Mouse (Mus musculus) lung, postnatal 14 days (tissue): ENCODE measurements at regions not wholly inside any gene's neighbourhood (a gene's known extent, or its start where the extent isn't known, plus 50 kb on each side); places are given as distances from the start of the nearest gene placed in this dataset.

Experiments used
- DNase-seq: peaks from one replicate; pipeline ENCODE4 v3.0.0; 2021

- no peak for DNase-seq
Observed at GRCm38 (mm10) chr6:98872334-98872733, 529.8 kb upstream of the Gm765 start.

DNA sequence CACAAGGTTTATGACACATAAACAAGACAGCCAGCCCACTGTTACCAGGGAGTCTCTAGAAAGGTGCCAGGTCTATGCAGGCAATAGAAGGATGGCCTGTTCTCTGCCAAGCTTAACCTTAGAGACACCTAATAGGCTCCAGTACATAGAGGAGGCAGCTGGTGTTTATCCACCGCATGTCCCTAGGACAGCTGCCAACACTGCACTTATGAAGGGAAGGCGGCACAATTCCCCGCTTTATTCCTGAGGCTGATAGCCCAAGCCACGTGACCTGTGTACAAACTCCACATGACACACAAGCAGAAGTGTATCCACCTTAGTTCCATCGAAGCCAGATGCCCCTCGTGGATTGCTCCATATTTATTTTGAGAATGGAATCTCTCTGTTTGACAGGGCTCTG is 527.2 kb upstream of the Gm765 start:
- DNase-seq: no peak

DNA sequence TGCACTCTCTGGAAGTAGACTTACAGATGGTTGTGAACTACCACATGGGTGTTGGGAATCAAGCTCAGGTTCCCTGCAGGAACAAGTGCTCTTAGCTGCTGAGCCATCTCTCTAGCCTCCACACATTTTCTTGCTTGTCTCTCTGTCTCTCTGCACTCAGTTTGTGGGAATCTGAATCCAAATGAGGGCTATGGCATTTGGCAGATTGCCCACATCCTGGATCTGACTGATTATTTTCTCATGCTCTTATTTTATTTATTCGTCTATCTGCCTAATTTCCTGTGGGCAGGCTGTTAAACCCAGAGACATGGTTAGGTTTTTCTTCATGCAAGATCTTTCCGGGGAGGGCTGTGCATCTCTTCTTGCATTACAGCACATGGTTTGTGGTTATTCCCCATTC is 521.8 kb upstream of the Gm765 start:
- peak; percentile 13 for DNase-seq

DNA sequence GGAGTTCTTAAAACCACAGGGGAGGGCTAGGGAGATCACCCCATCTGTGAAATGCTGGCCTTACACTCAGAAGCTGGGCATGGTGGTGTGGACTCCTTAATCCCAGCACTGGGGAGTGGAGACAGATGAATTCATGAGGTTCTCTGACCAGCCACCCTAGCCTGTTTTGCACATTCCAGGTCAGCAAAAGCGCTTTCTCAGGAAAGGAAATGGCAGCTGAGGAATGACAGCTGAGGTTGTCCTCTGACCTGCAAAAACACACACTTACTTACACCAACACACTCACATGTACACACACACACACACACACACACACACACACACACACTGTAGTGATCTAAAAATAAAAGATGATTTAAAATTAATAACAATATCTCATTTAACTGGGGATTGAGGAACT is 513.4 kb upstream of the Gm765 start:
- DNase-seq: no peak

- DNase-seq: no peak
Observed at GRCm38 (mm10) chr6:98850906-98851305, 508.4 kb upstream of the Gm765 start.

DNA sequence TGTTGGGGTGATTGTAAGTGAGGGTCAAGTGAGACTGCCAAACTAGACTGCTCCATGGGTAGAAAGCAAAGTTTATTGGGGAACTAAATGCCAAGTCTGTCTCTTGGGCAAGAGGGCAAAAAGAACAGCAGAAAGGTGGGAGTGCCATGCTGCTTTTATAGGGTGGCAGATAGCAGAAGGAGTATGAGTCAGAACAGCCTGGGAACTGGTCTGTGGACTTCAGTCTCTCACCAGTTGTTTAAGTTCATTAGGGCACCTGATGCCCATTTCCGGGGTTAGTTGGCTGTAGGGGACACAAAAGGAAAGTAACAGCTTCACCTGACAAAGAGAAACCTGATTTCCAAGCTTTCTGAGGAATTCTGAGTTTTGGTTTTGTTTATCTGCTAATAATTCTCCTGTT is 506.3 kb upstream of the Gm765 start:
- DNase-seq: no peak

GRCm38 (mm10) chr6:98846001-98846695 is 503.6 kb upstream of the Gm765 start:
- no peak for DNase-seq

- DNase-seq: peak; percentile 51
Observed at GRCm38 (mm10) chr6:98843598-98843997, 501.0 kb upstream of the Gm765 start.

DNA sequence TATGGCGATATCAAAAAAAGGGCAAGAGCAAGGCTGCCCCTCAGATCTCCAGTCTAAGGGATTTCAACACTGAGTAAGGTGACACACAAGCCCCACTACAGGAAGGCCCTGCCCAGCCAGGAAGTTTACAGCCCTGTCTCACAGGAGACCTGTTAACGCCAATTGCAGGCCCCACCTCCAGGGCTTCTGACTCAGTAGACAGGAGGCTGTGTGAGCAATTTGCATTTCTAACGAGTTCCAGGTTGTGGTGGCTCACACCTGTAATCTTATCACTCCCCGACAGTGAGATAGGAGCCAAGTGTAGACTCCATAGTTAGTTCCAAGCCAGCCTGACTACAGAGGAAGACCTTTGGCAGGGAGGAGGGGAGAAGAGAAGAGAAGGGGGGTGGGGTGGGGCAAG is 500.4 kb upstream of the Gm765 start:
- DNase-seq: peak; percentile 7

DNA sequence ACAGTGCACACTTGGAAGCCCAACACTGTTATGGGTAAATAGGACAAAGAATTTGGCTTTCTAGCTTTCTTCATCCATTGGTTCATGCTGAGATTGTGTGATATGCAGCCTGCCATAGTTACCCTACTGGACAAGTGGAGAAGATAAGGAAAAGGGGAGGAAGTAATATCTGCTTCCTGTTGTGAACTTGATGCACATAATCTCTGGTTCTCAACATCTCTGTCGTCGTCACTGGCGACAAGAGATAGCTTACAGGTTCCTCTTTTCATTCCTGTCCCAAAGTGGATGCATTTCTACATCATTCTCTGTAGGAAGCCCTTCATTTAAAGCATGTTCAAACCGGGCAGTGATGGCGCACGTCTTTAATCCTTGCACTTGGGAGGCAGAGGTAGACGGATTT is 491.4 kb upstream of the Gm765 start:
- DNase-seq: no peak

DNA sequence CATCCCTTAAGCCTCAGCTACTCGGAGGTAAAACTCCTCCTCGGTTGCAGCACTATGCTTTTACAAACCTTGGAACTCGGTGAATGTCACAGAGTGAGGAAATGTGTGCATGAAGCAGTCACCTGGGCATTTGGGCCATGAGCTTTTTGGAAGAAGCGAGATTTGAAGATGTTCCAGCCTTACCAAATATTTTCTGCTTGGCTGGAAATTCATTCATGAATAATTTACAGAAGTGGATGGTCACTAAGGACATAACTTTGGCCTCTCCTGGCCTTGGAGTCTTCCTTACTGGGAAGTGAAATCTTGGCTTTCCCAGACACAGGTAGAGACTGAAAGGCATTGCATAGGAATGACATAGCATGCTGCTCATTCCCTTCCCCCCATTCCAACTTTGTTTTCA is 487.6 kb upstream of the Gm765 start:
- no peak for DNase-seq

GRCm38 (mm10) chr6:98808046-98808445 is 465.5 kb upstream of the Gm765 start:
- DNase-seq: no peak

GRCm38 (mm10) chr6:98803384-98803949 is 460.9 kb upstream of the Gm765 start:
- no peak for DNase-seq

GRCm38 (mm10) chr6:98801061-98801460 is 458.5 kb upstream of the Gm765 start:
- DNase-seq: no peak

DNA sequence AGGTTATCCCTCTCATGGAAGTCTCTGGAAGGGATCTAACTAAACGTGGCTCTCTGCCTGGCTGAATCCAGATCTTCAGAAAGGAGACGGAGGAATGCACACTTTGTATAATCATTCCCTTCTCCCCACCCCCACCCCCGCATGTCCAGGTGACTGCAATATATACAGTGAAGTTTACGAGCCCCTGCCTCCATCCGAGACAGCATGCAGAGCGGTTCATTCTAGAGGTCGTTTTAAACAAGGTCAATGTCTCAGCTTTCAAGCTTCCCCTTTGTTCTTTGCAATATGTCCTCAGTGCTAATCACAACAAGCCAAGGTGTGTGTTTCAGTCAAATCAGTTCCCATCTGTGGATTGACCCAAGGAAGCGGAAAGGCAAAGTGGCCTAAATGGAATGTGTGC is 457.5 kb upstream of the Gm765 start:
- no peak for DNase-seq

DNA sequence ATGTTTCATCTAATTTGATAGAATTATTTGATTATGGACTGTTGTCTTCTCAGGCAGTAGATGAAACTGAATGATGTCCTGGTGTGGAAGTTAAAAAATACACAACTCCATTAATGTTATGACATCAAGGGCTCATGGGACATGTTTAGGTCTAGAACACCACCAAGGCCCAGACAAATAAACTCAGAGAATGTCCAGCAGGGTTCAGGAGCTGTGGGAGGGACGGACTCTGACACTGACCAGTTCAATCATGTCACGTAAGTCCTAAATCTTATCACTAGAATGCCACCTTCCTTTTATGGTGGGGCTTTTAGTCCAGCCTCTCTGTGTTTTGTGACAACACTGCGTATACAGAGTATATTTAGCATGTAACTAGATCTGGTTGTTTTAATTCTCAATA is 455.2 kb upstream of the Gm765 start:
- DNase-seq: peak; percentile 4

DNA sequence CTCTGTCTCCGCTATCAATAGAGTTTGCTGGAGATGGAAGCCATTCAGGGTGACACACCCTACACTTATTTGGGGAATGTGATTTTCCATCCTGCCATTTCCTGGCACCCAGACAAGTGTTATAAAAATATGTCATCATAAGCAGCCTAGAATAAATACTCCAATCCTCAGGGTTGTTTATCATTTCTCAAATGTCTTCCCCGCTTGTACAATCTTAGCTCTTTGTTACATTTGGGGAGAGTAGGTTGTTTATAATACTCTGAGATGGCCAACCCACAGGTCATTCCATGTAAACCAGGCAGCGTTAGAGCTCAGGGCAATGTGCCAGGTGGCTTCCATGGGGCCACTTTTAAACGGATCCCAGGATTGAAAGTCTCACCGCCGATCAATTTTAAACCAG is 454.8 kb upstream of the Gm765 start:
- peak; percentile 68 for DNase-seq

- DNase-seq: peak; percentile 21
Observed at GRCm38 (mm10) chr6:98796666-98797065, 454.1 kb upstream of the Gm765 start.

DNA sequence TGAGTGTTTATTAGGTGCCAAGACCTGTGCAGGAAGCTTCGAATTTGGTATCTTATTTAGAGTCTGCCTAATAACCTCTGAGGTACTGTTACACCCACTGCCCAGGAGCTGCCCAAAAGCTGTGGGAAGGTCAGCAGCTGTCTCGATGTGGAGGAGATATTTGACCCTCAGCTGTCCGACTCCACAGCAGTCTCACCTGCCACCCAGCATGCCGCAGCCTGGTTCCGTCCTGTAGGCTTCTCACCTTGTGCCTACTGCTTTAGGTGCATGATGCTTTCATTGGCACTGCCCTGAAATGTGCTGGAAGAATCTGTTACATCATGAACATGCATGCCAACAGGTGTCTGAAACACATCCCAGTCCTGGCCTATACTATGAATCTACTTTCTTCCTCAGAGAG is 444.9 kb upstream of the Gm765 start:
- DNase-seq: no peak

DNA sequence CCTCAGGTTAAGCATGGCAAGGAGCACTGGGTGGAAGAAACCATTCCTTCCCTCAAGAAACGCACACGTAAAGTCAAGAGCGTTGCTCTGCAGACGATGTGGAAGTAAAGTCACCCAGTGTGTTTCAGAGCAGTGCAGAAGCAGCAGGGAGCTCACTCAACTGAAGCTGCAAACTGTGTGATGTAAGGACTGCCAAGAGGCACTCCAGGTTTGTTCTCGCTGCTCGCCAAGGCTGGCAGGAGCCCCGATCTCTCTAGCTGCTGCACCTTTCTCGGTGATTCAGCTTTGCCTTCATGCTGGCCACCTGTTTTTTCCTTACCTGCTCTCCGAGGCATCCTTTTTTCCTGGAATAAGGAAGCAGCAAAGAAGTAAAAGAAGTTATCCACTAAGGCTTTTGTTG is 439.5 kb upstream of the Gm765 start:
- DNase-seq: no peak

DNA sequence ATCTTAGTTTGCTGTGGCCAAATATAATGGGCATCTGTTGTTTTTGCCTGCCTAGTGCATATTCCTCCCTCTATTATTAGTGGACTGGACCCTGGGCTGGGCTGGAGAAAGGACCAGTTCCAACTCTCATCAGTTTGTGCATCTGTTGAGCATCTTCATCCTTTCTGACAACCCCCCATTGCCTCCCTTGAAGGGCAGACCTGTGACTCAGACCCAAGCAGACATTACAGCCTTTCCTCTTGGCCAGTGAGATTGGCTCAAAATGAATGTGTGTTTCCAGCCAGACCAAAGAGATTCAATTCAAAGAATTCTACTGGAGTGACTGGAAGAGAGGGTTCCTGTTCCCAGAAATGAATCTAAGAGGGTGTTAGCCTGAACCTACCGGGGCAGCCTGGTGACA is 433.2 kb upstream of the Gm765 start:
- DNase-seq: no peak

DNA sequence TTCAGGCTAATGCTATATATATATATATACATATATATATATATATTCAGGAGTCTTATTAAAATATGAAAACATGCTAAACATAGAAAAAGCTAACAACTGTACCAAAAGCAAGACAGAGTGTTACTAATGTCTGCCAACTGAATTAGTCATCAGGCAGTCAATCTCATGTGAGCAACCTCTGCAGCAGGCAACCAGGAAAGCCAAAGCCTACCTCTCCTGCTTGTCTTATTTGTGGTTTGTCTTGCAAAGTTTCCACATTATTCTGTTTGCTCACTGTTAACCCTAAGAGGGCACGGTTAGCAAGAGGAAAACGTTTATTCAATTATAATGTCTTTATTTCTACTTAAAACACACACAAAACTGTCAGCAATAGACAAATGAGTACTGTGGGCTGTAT is 427.4 kb upstream of the Gm765 start:
- DNase-seq: no peak

GRCm38 (mm10) chr6:98769322-98769721 is 426.8 kb upstream of the Gm765 start:
- DNase-seq: no peak

GRCm38 (mm10) chr6:98767858-98768336 is 425.3 kb upstream of the Gm765 start:
- no peak for DNase-seq

GRCm38 (mm10) chr6:98754487-98754886 is 411.9 kb upstream of the Gm765 start:
- DNase-seq: no peak
